Mouse (Mus musculus) pancreas, adult 10 weeks (tissue): Measurements from ENCODE around the gene Klf5. TPM values are rescaled to one million over a fixed set of nuclear protein-coding genes. Genes with fewer than 3 reads are reported as not detected.

Source experiments
- polyA plus RNA-seq: library from polyadenylated mRNA; stranded (reverse); fragments of 350-450 nt; fragmentation: Illumina TruSeq; extraction: RNeasy Lipid Tissue Mini Kit (QIAGEN cat#74804); gene quantifications from one replicate; pipeline ENCODE4 v1.2.3, GENCODE M21; 2015; ENCODE audit warnings: low read depth, low replicate concordance; ENCODE audit not compliant: insufficient read depth

The Klf5 gene
- 2.3 TPM for polyA plus RNA-seq

GRCm38 (mm10) chr14:99298385-99299021 is at the start of gene Klf5:
Gene Klf5, plus strand, starts transcription at chr14:99298691.

Other genes starting within 250 kb of the Klf5 start
- 1.9 TPM for gene Pibf1, start 199.3 kb upstream of the Klf5 start, polyA plus RNA-seq
- 3.5 TPM for gene Dis3, start 198.9 kb upstream of the Klf5 start, polyA plus RNA-seq